Comparison of ENCODE assay signal across 22 mouse cellular contexts in genomic region chr11:77357839-77358238, GRCm38 (mm10).
"Had no signal": no experiment of that assay in that cellular context is flagged by ENCODE, and none has a peak within 500 bp of the region (broad histone marks: within the 10 kb centered on the region; RNA-seq: fewer than 3 reads in every experiment).

No protein-coding gene starts in this region.

- H3K4me2 ChIP-seq: heart, embryonic 11.5 days; heart, embryonic 13.5 days; heart, embryonic 15.5 days; hindbrain, embryonic 13.5 days; hindbrain, embryonic 15.5 days; limb, embryonic 12.5 days had no signal

- H3K9ac ChIP-seq: forebrain, postnatal 0 days; heart, embryonic 13.5 days; heart, embryonic 15.5 days; hindbrain, embryonic 13.5 days; hindbrain, embryonic 15.5 days; limb, embryonic 12.5 days; liver, embryonic 14.5 days had no signal

- H3K27ac ChIP-seq: heart, embryonic 13.5 days; heart, embryonic 15.5 days; hindbrain, embryonic 13.5 days; hindbrain, embryonic 15.5 days; hindbrain, postnatal 0 days; left cerebral cortex, adult 2 months; limb, embryonic 10.5 days; limb, embryonic 12.5 days; liver, embryonic 14.5 days had no signal

- H3K36me3 ChIP-seq: heart, embryonic 15.5 days; hindbrain, embryonic 13.5 days; hindbrain, embryonic 15.5 days; limb, embryonic 10.5 days; limb, embryonic 12.5 days had no signal

- H3K4me1 ChIP-seq: hindbrain, embryonic 13.5 days; hindbrain, embryonic 15.5 days; limb, embryonic 10.5 days; limb, embryonic 12.5 days had no signal

- ATAC-seq: forebrain, postnatal 0 days; hindbrain, postnatal 0 days had no signal

- H3K9me3 ChIP-seq: heart, embryonic 13.5 days; heart, embryonic 15.5 days; hindbrain, embryonic 13.5 days; hindbrain, embryonic 15.5 days; limb, embryonic 10.5 days; limb, embryonic 12.5 days had no signal

- DNase-seq: forebrain, postnatal 0 days; gastrocnemius, postnatal 10 days; gastrocnemius, postnatal 25 days; heart, postnatal 14 days; heart, postnatal 36 days; kidney, adult 18-20 months; kidney, adult 8-10 months; kidney, postnatal 10 days; kidney, postnatal 25 days; kidney, postnatal 4 days; layer of hippocampus, adult 9-11 months; liver had no signal

- H3K27me3 ChIP-seq: heart, embryonic 13.5 days; heart, embryonic 15.5 days; hindbrain, embryonic 13.5 days; hindbrain, embryonic 15.5 days; limb, embryonic 12.5 days had no signal

- H3K4me3 ChIP-seq: heart, embryonic 13.5 days; heart, embryonic 15.5 days; hindbrain, embryonic 13.5 days; hindbrain, embryonic 15.5 days; left cerebral cortex, adult 2 months; limb, embryonic 10.5 days; limb, embryonic 12.5 days had no signal
